Mouse (Mus musculus) gastrocnemius, postnatal 36 days (tissue): ENCODE results near the gene Hjurp. TPM values are rescaled to one million over a fixed set of nuclear protein-coding genes. Genes with fewer than 3 reads are reported as not detected.
"Not testable (repeated sequence)": the region's sequence is repeated elsewhere in the genome, so short reads cannot be mapped to it uniquely, and the experiment has no call there.

ENCODE experiments used
- DNase-seq, 2 experiments: peaks; one replicate each; pipeline ENCODE4 v3.0.0; 2022
- intact Hi-C: fragments of 180-260 bp; cut with DNase I; formaldehyde crosslinking; loops from one replicate; pipeline ENCODE4 v1.15.1; 2025
- total RNA-seq, 2 experiments: library from RNA; stranded (reverse); gene quantifications; 2 replicates each; pipeline ENCODE4 v1.2.3; 2021

Gene Hjurp
- total RNA-seq, 2 experiments from 2014 or later: 7.3 to 8.1 TPM

DNA sequence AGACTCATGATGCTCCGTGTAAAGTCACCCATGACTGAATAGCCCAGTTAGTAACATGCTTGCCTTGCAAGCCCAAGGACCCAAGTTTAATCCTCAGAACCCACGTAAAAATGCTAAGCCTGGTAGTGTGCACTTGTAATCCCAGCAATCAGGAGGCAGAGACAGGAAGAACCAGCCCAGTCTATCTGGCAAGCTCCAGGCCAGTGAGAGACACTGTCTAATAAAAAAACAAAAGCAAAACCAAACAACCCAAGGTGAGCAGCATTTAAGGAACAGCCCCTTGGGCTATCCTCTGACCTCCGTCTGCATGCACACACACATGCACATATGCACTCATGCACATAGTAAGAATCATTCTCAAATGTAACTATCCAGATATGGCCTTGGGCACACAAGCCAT, 47.9 kb downstream of the Hjurp start:
- intact Hi-C loops: no loop called here
- DNase-seq: no peak

DNA sequence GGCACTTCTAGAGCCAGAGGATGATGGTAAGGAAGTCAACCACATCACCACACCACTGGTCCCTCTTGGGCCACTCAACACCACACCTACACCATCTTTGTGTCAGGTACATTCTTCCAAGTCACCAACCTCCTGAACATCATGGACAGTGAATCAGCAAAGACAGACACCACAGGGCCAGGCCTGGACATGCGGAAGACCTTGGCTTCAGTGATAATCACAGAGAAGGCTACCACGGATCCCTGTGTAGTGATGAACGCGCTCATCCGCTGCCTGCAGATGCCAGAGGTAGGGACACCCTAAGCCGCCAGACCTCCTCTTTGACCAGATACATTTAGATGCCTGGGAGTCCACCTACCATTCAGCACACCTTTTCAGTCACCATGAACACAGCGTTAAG, 49.3 kb downstream of the Hjurp start:
- DNase-seq: peak; percentile 5 to 22
- intact Hi-C loops: no loop called here

DNA sequence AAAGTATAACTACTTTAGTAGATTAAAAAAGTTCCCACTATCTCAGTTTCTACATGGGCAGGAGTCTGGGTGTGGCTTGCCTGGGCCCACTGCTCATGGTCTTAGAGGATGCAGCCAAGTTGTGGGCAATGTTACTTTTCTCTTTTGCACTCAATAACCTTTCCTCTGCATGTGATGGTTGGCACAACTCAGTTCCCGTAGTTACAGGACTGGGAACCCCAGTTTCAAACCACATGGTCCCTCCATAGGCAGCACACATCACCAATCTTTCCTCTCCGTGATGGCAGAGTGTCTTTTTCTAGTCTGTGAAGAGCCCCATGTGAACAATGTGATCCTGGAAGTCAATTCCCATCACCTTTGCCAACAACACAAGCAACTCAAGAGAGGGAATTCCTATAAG, 50.0 kb downstream of the Hjurp start:
- intact Hi-C loops: no loop called here
- peak in 1 of 2 experiments; percentile 13 for DNase-seq

DNA sequence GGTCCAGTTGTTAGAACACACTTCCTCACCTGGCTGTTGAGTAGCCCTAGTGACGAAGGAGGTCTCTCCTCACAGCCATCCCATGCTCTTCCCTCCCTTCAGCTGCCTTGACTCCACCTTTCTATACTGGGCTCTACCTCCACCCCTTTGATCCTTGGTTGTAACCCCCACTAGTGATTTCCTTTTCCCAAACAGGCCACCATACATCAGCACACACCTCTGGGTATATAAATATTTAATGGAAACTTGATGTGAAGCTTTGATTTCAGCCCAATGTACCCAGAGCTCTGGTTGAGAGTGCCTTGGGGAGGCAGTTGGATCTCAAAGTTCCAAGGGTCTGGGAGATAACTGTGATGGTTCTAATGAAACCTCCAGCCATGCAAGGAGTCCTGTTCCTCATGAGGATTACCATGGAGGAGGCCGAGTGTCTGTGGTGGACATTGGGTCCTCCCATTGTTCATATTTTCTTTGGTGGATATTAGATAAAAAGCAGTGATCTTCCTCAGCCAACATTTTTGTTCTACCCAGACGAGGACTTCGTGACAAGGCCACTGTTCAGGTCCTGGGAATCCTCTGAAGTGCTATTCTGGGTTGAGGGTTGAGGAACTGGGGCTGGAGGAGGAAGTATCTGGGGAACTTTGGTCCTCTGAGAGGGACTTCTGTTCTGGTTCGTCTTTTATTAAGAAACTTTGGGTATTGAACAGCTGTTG, 50.6 kb downstream of the Hjurp start, which contains the start of gene Mroh2a:
Gene Mroh2a (plus strand): TSS at position 317 of the 710 bp plus-strand sequence.
- intact Hi-C loops: no loop called here
- peak; percentile 8 to 10 for DNase-seq

DNA sequence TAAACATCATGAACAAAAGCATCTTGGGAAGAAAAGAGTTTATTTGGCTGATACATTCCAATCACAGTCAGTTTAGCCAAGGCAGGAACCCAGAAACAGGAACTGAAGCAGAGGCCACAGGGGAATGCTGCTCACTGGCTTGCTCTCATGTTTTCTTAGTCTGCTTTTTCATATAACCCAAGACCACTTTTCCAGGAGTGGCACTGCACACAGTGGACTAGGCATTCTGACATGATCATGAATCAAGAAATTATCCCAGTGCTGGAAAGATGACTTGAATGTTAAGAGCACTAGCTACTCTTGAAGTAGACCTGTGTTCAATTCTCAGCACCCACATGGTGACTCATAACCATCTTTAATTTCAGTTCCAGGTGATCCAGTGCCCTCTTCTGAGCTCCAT, 51.7 kb downstream of the Hjurp start:
- DNase-seq: no peak
- intact Hi-C loops: no loop called here

DNA sequence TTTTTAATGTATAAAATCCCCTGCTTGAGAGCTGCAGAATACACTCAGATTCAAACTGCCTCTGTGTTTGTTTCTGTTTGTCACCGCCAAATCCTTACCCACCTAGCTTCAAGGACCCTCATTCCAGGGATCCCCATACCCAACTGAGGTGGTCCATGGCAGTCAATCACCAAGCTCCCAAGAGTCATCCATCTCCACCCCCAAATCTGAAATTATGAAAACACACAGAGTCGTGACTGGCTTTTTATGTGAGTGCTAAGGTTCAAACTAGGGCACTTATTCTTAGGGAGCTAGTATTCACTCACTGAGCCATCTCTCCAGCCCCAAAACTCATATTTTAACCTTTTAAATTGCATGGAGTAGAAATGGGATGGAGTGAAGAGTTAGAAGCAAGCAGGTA, 52.1 kb downstream of the Hjurp start:
- not testable (repeated sequence) for DNase-seq

DNA sequence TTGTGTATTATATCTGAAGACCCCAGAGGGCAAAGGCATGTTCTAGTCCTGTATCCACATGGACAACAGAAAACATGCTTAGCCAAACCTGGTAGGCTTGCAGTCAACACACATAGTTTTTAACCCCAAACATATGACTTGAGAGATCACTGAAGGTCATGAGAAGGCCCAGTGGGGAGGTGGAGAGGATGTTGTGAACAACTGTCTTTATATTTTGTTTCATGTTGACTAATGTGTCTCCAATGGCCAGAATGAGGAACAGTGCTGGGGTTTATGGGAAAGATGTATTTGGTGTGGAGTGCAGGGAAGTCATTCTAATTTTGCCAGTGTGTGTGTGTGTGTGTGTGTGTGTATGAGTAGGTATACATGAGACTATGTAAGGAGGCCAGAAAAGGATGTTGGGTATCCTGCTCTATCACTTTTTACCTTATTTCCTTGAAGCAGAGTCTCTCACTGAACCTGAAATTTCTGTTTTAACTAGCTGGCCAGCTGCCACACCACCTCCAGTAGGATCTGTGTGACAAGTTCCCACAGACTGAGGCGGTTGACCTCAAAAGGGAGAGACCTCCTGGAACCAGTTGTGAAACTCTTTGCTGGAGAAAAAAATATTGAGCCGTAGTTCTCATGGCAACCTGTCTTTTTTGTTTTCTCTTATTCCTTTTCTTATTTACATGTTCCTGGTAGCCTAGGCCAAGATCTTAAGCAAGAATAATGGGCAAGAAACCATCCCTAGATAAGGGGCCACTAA, 53.2 kb downstream of the Hjurp start:
- intact Hi-C loops: no loop called here
- no peak for DNase-seq

More for the DNA sequence above, 52.1 kb downstream of the Hjurp start:
- intact Hi-C loops: not testable (repeated sequence)

DNA sequence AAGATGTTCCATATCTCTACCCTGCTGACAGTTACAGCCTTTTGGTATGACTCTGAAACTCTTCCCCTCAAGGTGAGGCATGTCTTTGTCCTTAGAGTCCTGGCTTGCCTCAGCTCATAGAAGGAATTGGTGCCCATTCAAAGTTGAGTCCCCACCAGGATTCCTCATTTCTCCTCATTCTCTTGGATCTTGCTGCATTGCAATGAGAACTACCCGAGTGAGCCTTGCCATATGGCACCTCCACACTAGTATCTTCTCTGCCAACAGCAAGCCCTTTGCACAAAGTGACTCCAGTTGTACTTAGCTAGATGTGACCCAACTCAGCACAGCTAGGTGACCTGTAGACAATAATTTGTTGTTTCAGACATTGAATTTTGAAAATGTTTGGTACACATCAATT, 53.8 kb downstream of the Hjurp start:
- DNase-seq: peak in 1 of 2 experiments; percentile 5
- intact Hi-C loops: no loop called here

DNA sequence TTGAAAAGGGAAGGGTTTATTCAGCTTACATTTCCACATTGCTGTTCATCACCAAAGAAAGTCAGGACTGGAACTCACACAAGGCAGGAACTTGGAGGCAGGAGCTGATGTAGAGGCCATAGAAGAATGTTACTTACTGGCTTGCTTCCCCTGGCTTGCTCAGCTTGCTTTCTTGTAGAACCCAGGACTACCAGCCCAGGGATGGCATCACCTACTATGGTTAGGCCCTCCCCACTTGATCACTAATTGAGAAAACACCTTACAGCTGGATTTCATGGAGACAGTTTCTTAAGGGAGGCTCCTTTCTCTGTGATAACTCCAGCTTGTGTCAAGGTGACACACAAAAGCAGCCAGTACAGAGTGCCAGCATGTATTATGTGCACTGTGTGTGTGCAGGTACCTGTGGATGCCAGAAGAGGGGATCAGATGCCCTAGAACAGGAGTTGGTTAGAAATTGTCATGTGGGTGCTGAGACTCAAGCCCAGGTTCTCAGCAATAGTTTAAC, 54.4 kb downstream of the Hjurp start:
- DNase-seq, intact Hi-C loops: not testable (repeated sequence)

DNA sequence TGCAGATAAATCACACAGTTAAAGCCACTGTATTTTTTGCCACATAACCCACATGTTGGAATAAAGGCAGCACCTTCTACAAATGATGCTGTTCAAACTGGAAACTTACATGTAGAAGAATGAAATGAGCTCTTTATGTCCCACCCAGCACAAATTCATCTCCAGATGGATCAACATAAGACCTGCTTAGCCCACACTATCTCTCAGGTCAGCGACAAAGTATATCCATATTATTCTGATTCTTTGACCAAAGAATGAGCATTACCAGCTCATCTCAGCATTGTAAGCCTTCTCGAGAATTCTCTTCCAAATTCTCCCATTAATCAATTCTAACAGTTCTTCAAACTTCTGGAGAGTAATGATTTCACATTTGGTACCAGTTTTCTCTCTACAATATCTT, 55.2 kb downstream of the Hjurp start:
- DNase-seq: no peak
- intact Hi-C loops: no loop called here

DNA sequence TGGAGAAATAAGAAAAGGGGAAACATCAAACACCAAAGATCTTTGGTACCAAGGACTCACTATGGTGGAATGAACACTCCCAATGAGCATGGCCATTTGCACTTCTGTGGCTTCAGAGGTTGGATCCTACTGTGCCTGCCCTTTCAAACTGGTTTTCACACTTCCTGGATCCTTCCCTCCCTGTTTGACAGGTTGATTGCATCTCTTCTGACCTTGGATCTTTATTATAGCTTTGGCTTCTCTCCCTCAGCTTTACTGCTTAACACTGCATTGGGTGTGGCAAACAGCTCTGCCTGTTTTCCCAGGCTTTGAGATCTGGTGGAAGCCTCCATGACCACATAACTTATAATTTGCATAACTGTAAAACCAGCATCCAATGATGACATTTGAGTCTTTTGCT, 57.1 kb downstream of the Hjurp start:
- no peak for DNase-seq
- intact Hi-C loops: no loop called here

DNA sequence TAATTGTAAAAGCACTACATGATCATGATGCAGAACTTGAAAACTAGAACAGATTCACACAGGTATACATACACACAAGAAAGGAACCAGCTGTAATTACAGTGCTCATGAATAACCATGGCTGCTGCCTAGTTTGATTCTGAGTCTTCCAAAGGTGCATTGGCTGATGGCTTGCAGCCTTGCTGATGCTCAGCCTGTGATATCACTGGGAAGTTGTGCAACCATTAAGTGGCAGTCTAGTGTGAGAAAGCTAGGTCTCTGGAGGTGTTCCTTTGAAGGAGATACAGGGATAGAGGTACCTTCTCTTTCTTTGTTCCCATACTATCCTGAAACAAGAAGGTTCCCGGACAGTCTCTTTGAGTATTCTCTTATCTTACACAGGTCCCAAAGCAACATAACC, 58.4 kb downstream of the Hjurp start:
- DNase-seq: no peak
- intact Hi-C loops: no loop called here

DNA sequence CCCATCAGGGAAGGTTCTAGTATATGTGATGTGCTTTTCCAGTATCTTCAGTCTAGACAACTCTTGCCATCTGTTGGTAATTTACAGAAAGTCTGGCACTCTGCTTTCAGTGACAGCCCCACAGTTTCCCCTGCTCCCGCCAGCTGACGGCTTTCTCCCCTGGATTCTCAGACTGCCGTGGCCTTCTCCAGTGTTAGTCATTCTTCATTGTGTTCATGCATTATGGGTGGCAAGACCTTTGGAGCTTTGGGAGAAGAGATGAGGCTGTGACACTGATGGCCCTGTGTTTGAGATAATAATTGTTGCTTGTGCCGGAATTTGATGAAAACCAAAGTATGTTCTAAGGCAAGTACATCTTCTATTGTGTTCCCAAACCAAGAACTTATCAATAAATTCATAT, 58.8 kb downstream of the Hjurp start:
- DNase-seq: no peak
- intact Hi-C loops: no loop called here

DNA sequence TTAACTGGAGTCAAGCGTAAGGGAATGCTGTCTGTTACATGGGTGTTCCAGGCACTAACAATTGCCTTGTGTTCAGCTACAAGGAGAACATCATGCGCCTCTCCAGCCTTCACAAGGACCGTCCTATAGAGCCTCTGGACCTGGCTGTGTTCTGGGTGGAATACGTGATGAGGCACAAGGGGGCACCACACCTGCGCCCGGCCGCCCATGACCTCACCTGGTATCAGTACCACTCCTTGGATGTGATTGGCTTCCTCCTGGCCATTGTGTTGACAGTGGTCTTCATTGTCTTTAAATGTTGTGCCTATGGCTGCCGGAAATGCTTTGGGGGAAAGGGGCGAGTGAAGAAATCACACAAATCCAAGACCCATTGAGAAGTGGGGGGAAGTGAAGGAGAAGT, 59.4 kb downstream of the Hjurp start:
- intact Hi-C loops: no loop called here
- peak in 1 of 2 experiments; percentile 14 for DNase-seq

DNA sequence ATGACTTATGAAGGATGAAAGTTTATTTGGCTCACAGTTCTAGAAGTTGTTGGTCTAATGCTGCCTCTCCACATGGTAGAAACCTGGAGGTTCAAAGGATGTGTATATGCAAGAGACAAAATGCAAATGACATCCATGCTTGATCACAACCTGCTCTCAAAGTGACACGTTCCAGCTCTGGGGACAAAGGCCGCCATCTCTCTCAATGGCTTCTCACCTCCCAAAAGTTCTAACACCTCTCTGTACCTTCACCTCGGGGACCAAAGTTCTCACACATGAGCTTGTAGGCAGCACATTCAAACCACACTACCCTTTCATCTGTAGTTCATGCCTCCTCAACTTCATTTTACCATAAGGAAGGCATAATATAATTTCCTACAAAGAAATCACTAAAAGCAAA, 59.9 kb downstream of the Hjurp start:
- no peak for DNase-seq
- intact Hi-C loops: no loop called here

DNA sequence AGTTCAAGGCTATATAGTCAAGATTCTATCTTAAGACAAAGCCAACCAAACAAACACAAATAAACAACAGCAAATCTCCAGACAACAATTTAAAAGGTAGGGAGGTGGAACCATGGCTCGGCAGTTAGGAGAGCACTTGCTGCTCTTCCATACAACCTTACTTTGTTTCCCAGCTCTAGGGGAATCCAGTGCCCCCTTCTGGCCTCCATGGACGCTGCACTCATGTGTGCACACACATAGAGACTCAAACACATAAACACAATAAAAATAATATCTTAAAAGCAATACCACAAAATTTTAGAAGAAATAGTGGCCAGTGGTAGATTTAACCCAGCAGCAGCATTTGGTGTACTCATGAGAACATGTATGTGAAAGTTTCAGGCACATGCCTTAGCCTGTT, 60.3 kb downstream of the Hjurp start:
- intact Hi-C loops: no loop called here
- no peak for DNase-seq

DNA sequence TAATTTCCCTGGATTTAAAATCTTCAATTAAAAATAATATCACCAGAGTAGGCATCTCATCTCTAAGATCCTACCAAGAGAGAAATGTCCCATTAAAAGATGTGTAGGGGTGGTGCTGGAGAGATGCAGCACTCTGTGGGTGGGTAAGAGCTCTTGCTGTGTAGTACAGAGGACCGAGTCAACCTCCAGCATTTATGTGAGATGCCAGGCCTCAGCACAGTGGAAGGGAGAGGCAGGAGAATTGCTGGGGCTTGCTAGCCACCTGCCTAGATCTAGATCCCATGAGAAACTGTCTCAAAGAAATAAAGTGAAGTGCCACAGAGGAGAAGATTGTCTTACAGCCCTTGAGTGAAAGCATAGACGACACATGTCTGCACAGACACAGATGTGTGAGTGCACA, 60.9 kb downstream of the Hjurp start:
- DNase-seq: no peak
- intact Hi-C loops: no loop called here

DNA sequence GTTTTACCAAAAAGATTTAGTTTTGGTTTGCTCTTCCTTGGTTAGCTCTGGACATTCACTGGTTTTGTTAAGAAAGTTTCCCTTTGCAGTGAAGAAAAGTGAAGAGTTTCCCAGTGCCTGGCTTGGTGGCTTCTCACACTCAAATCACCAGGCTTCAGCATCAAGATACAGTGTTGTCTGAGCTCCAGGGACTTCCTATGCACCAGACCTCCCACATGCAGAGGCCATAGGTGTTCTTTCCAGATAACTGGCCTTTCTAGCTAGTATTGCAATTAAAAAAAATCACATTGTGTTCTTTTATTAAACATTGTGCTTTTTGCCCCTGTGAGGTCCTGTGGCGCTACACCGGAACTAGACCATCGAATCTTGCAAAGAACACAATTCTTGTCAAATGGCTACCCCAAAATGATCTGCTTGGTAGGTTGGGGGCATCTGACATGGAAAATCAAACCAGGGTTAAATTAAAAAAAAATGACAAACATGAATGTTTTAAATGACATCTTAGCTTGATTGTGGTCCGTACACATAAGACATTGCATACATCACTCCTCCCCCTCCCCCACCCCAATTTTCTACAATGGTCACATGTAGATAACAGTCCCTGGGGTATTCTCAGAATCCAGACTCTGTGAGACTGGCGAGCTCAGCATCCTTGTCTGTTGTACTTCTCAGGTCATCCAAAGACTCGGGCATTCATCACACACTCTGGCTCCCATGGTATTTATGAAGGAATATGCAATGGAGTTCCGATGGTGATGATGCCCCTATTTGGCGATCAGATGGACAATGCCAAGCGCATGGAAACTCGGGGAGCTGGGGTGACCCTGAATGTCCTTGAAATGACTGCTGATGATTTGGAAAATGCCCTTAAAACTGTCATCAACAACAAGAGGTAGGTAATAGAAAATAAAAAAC, 61.7 kb downstream of the Hjurp start:
- no peak for DNase-seq
- intact Hi-C loops: no loop called here

DNA sequence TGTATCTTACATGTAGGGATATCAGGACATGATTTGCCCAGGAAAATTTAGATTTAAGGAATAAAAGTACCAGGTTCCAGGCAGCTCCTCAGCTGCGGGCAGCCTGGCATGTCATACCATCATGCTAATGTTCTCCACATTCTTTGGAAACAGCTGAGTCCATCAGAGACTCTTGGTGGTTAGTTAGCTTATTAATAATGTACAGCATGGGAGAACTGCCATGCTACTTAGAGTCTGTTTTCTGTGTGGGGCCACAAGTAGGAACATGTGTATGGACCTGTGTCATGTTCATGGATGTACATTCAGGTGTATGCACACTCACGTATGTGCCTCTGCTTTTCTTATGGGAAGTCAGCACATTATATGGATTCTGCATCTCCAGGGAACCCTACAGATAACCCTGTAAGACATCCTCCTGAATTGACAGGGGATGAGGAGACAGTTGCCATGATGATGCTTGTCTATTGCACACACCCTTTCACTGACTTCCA, 62.9 kb downstream of the Hjurp start:
- intact Hi-C loops: no loop called here
- no peak for DNase-seq

DNA sequence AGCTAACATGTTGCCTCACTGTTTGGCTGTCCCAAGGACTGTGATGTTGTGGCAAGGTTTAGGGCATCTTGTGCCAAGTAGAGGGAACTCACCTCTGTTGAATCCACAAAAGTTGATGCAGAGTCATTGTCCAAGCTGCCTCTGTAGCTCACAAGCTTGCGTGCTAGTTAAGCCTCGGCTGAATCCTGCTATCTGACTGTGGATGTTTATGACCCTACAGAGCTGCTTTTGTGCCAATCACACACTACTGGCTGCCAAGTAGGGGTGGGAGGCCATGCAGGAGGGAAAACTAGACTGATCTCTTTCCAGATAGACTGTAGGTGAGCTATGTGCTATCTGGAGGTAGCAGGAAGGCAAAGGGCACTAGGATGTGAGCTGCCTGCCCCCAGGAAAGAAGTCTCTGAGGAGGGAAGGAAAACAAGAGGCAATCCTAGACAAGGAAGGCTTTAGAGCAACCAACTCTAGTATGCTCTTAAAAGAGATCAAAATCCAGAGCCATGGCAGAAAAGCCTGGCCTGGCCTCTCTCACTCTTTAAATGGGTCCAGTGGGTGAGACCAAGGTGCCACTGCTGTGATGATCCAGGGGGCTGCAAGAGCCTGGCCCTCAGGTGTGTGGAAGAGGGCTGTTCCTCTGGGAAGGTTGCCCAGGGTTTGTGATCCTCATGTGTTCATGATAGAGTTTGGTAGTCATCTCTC, 63.5 kb downstream of the Hjurp start:
- intact Hi-C loops: no loop called here
- peak in 1 of 2 experiments; percentile 8 for DNase-seq
